Mouse (Mus musculus): ENCODE data around the gene Selenop. TPM values are rescaled to one million over a fixed set of nuclear protein-coding genes. Genes with fewer than 3 reads are reported as not detected.
"Not testable (repeated sequence)": the region's sequence is repeated elsewhere in the genome, so short reads cannot be mapped to it uniquely, and the experiment has no call there.

Selenop gene
- 512 and 595 TPM in 2 replicates for polyA plus RNA-seq (2015; fragmentation: Nextera tagmentation; extraction: Ambion mirVana)

DNA sequence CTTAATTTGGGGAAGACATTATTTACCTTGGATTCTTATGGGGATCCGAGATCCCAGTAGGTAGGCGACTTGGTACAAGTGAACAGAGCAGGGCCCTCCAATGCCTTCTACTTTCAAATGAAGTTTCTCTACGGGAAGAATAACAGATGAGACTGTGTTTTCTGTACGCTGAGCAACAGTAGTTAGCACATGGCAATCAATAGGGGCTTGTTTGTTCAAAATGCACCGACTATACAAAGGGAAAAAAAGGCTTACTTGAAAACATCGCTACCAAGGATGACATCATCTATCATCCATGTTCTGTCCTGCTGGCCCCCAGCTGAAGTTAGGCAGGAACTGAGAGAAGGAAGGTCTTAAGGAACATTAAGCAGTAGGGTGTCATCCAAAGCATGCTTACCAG, at the start of gene Selenop:
Gene Selenop, plus strand, starts transcription at position 301 of the 400 bp plus-strand sequence.
- TF ChIP-seq CTCF (IDR thresholded peaks at IDR 0.05; ENCODE audit: low read depth) (no peak), EP300 (optimal IDR thresholded peaks at IDR 0.05) (no peak)
- Histone ChIP-seq H3K36me3 (ENCODE audit: control insufficient read depth, insufficient read depth, low read length) (no peaks in the 10 kb centered on the region), H3K4me3 (ENCODE audit: low read depth, low read length) (no peak within 1 kb of the TSS), H3K9ac (ENCODE audit: low read length) (no peak within 1 kb of the TSS), H3K4me1 (replicated peaks; ENCODE audit: control insufficient read depth, insufficient read depth) (no peaks in the 10 kb centered on the region; the same call in 1 of the 2 replicates), H3K4me2 (replicated peaks; ENCODE audit: low read depth) (peak within 1 kb of the TSS; percentile 47; the same call in 1 of the 2 replicates), H3K27me3 (ENCODE audit: control insufficient read depth, insufficient read depth, low read length) (no peaks in the 10 kb centered on the region), H3K9me3 (ENCODE audit: control insufficient read depth, low read length) (no peaks in the 10 kb centered on the region), H3K27ac (replicated peaks) (no peak within 1 kb of the TSS; the same call in 1 of the 2 replicates)
- DNase-seq (ENCODE audit: low spot score) (no peak), ATAC-seq (ENCODE audit: low FRiP score, low TSS enrichment) (no peak)
- 74% methylated on average over 6 of the region's 6 CpGs for WGBS

GRCm38 (mm10) chr15:3218668-3219067, 49.7 kb upstream of the Selenop start:
- not testable (repeated sequence) for H3K4me3 ChIP-seq (ENCODE audit: low read depth, low read length); H3K4me1 ChIP-seq (replicated peaks; ENCODE audit: control insufficient read depth, insufficient read depth); H3K9me3 ChIP-seq (ENCODE audit: control insufficient read depth, low read length); H3K36me3 ChIP-seq (ENCODE audit: control insufficient read depth, insufficient read depth, low read length); DNase-seq (ENCODE audit: low spot score); H3K27ac ChIP-seq (replicated peaks); H3K4me2 ChIP-seq (replicated peaks; ENCODE audit: low read depth); ATAC-seq (ENCODE audit: low FRiP score, low TSS enrichment); H3K27me3 ChIP-seq (ENCODE audit: control insufficient read depth, insufficient read depth, low read length); H3K9ac ChIP-seq (ENCODE audit: low read length)
- WGBS = 87% methylated on average over 4 of the region's 4 CpGs

- Histone ChIP-seq H3K4me3 (ENCODE audit: low read depth, low read length) (no peak overlapping the region), H3K4me2 (replicated peaks; ENCODE audit: low read depth) (no peak overlapping the region), H3K4me1 (replicated peaks; ENCODE audit: control insufficient read depth, insufficient read depth) (no peaks in the 10 kb centered on the region), H3K27me3 (ENCODE audit: control insufficient read depth, insufficient read depth, low read length) (no peaks in the 10 kb centered on the region), H3K36me3 (ENCODE audit: control insufficient read depth, insufficient read depth, low read length) (no peaks in the 10 kb centered on the region), H3K9ac (ENCODE audit: low read length) (no peak overlapping the region), H3K27ac (replicated peaks) (no peak overlapping the region), H3K9me3 (ENCODE audit: control insufficient read depth, low read length) (no peaks in the 10 kb centered on the region)
- TF ChIP-seq EP300 (optimal IDR thresholded peaks at IDR 0.05) (no peak), CTCF (IDR thresholded peaks at IDR 0.05; ENCODE audit: low read depth) (no peak)
- DNase-seq (ENCODE audit: low spot score) = no peak
- ATAC-seq (ENCODE audit: low FRiP score, low TSS enrichment) = no peak
- 83% methylated on average over 5 of the region's 5 CpGs for WGBS
Measured at GRCm38 (mm10) chr15:3222803-3223437, 45.4 kb upstream of the Selenop start.

- DNase-seq (ENCODE audit: low spot score) (no peak), ATAC-seq (ENCODE audit: low FRiP score, low TSS enrichment) (no peak)
- no peak overlapping the region for H3K27ac ChIP-seq (replicated peaks)
- H3K9me3 ChIP-seq (ENCODE audit: control insufficient read depth, low read length) = no peaks in the 10 kb centered on the region
- WGBS = 80% methylated on average over 3 of the region's 3 CpGs
- H3K9ac ChIP-seq (ENCODE audit: low read length) = no peak overlapping the region
- no peaks in the 10 kb centered on the region for H3K27me3 ChIP-seq (ENCODE audit: control insufficient read depth, insufficient read depth, low read length)
- no peak overlapping the region for H3K4me3 ChIP-seq (ENCODE audit: low read depth, low read length)
- no peaks in the 10 kb centered on the region for H3K36me3 ChIP-seq (ENCODE audit: control insufficient read depth, insufficient read depth, low read length)
- no peaks in the 10 kb centered on the region for H3K4me1 ChIP-seq (replicated peaks; ENCODE audit: control insufficient read depth, insufficient read depth)
- no peak for TF ChIP-seq CTCF (IDR thresholded peaks at IDR 0.05; ENCODE audit: low read depth)
- TF ChIP-seq EP300 (optimal IDR thresholded peaks at IDR 0.05) = no peak
- no peak overlapping the region for H3K4me2 ChIP-seq (replicated peaks; ENCODE audit: low read depth)
Measured at GRCm38 (mm10) chr15:3226573-3226972, 41.8 kb upstream of the Selenop start.

GRCm38 (mm10) chr15:3228185-3228584, 40.2 kb upstream of the Selenop start:
- Histone ChIP-seq H3K27me3 (ENCODE audit: control insufficient read depth, insufficient read depth, low read length) (no peaks in the 10 kb centered on the region), H3K27ac (replicated peaks) (no peak overlapping the region), H3K9me3 (ENCODE audit: control insufficient read depth, low read length) (no peaks in the 10 kb centered on the region), H3K4me1 (replicated peaks; ENCODE audit: control insufficient read depth, insufficient read depth) (no peaks in the 10 kb centered on the region), H3K4me3 (ENCODE audit: low read depth, low read length) (no peak overlapping the region), H3K4me2 (replicated peaks; ENCODE audit: low read depth) (no peak overlapping the region), H3K36me3 (ENCODE audit: control insufficient read depth, insufficient read depth, low read length) (no peaks in the 10 kb centered on the region), H3K9ac (ENCODE audit: low read length) (no peak overlapping the region)
- TF ChIP-seq CTCF (IDR thresholded peaks at IDR 0.05; ENCODE audit: low read depth) = no peak
- no peak for TF ChIP-seq EP300 (optimal IDR thresholded peaks at IDR 0.05)
- DNase-seq (ENCODE audit: low spot score) = no peak
- no peak for ATAC-seq (ENCODE audit: low FRiP score, low TSS enrichment)
- WGBS = 47% methylated on average over 2 of the region's 2 CpGs

DNA sequence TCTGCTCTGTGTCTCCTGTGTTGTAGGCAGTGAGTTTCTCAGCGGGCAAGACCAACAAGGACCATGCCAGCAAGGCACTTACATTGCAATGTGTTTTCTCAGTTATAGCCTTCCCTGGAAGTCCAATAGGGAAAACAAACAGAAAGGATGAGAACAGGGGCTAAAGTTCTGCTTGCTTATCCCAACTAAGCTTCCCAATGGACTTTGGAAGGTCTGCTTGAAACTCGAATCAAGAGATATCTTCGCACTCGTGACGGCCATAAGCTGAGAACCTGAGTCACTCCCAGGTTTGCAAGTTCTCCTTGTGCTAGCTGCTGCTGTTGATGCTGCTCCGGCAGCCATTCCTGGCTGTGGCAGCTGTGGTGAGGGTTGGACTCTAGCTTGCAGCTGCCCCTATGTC, 39.4 kb upstream of the Selenop start:
- DNase-seq (ENCODE audit: low spot score) (peak; percentile 60), ATAC-seq (ENCODE audit: low FRiP score, low TSS enrichment) (peak; percentile 84)
- no peak for TF ChIP-seq EP300 (optimal IDR thresholded peaks at IDR 0.05)
- TF ChIP-seq CTCF (IDR thresholded peaks at IDR 0.05; ENCODE audit: low read depth) = no peak
- Histone ChIP-seq H3K36me3 (ENCODE audit: control insufficient read depth, insufficient read depth, low read length) (no peaks in the 10 kb centered on the region), H3K27me3 (ENCODE audit: control insufficient read depth, insufficient read depth, low read length) (no peaks in the 10 kb centered on the region), H3K4me2 (replicated peaks; ENCODE audit: low read depth) (no peak overlapping the region), H3K27ac (replicated peaks) (0 out of 2 replicates have a peak overlapping the region, but pooled peaks have one; percentile 46), H3K4me3 (ENCODE audit: low read depth, low read length) (no peak overlapping the region), H3K9ac (ENCODE audit: low read length) (no peak overlapping the region), H3K9me3 (ENCODE audit: control insufficient read depth, low read length) (no peaks in the 10 kb centered on the region), H3K4me1 (replicated peaks; ENCODE audit: control insufficient read depth, insufficient read depth) (no peaks in the 10 kb centered on the region)
- 72% methylated on average over 6 of the region's 6 CpGs for WGBS
